Mouse (Mus musculus) stomach, postnatal 0 days (tissue): Measurements from ENCODE around the gene Tigar. TPM values are rescaled to one million over a fixed set of nuclear protein-coding genes. Genes with fewer than 3 reads are reported as not detected.
A peak's percentile ranks its signal among the peaks of the same experiment; 100 is the strongest.

Experiments used
- ATAC-seq: fragments of 200-750 bp; cut with Nextera tagmentation; 2 replicates; pipeline ENCODE4 v1.8.0; 2017; ENCODE audit not compliant: low FRiP score, low TSS enrichment
- DNase-seq: peaks from one replicate; pipeline ENCODE4 v3.0.0-alpha.2; 2016; ENCODE audit warnings: low spot score
- H3K27ac ChIP-seq: fragments of 300-500 bp; sonication (generic); replicated peaks from 2 replicates; pipeline ENCODE4 v1.5.1; 2014; ENCODE audit warnings: mild to moderate bottlenecking, control low read depth
- H3K27me3 ChIP-seq: fragments of 300-500 bp; sonication (generic); 2 replicates; pipeline ENCODE4 v1.6.1; 2014; ENCODE audit warnings: low read length; ENCODE audit not compliant: control insufficient read depth, insufficient read depth
- H3K36me3 ChIP-seq: fragments of 300-500 bp; sonication (generic); 2 replicates; pipeline ENCODE4 v1.6.1; 2014; ENCODE audit warnings: low read length, mixed read lengths; ENCODE audit not compliant: control insufficient read depth, insufficient read depth
- H3K4me1 ChIP-seq: fragments of 300-500 bp; sonication (generic); replicated peaks from 2 replicates; pipeline ENCODE4 v1.6.1; 2014; ENCODE audit warnings: antibody characterized with exemption; ENCODE audit not compliant: control insufficient read depth, insufficient read depth
- H3K4me2 ChIP-seq: fragments of 300-500 bp; sonication (generic); replicated peaks from 2 replicates; pipeline ENCODE4 v1.6.1; 2014; ENCODE audit warnings: low read depth, mild to moderate bottlenecking, control low read depth, moderate library complexity
- H3K4me3 ChIP-seq: fragments of 300-500 bp; sonication (generic); 2 replicates; pipeline ENCODE4 v1.5.1; 2014; ENCODE audit warnings: low read depth, low read length, control low read depth
- H3K9ac ChIP-seq: fragments of 300-500 bp; sonication (generic); 2 replicates; pipeline ENCODE4 v1.6.1; 2014; ENCODE audit warnings: mild to moderate bottlenecking, low read length, control low read depth, mixed read lengths
- H3K9me3 ChIP-seq: fragments of 300-500 bp; sonication (generic); 2 replicates; pipeline ENCODE4 v1.6.1; 2016; ENCODE audit warnings: low read length; ENCODE audit not compliant: control insufficient read depth
- CTCF ChIP-seq: IDR thresholded peaks from 2 replicates; pipeline ENCODE4 v1.5.1; 2016; ENCODE audit warnings: antibody characterized with exemption, low read depth, mild to moderate bottlenecking, moderate library complexity
- EP300 ChIP-seq: optimal IDR thresholded peaks from 2 replicates; pipeline ENCODE3; 2016; ENCODE audit warnings: antibody characterized with exemption
- WGBS: fragments of 180-500 bp; shearing (Covaris S2); extraction: QIAGEN DNeasy Blood & Tissue Kit; methylation state at CpG from one replicate; pipeline ENCODE4 v1.1.7; 2014; 5-methylcytosine and 5-hydroxymethylcytosine counted together
- polyA plus RNA-seq: library from polyadenylated mRNA; unstranded; fragments of >200 nt; fragmentation: Nextera tagmentation; extraction: Ambion mirVana; gene quantifications from 2 replicates; pipeline ENCODE4 v1.2.1, GENCODE M21; 2015

Tigar gene
- polyA plus RNA-seq, 1 experiment from 2014 or later: 4.1 TPM

- Histone ChIP-seq H3K9ac (peak overlapping the region; percentile 43; the same call in 1 of the 2 replicates), H3K4me3 (peak overlapping the region; percentile 51), H3K36me3 (no peaks in the 10 kb centered on the region), H3K4me1 (no peaks in the 10 kb centered on the region), H3K4me2 (peak overlapping the region; percentile 78), H3K9me3 (no peaks in the 10 kb centered on the region), H3K27ac (no peak overlapping the region), H3K27me3 (no peaks in the 10 kb centered on the region)
- 1% methylated on average over 55 of the region's 59 CpGs for WGBS
- DNase-seq (peak; percentile 62), ATAC-seq (peak; percentile 72; the same call in 1 of the 2 replicates)
- no peak for TF ChIP-seq EP300
- TF ChIP-seq CTCF: peak; percentile 73
These were observed 29.3 kb downstream of the Tigar start for GRCm38 (mm10) chr6:127079867-127080731.

GRCm38 (mm10) chr6:127072817-127073216 is 36.5 kb downstream of the Tigar start, which contains the start of gene Fgf23:
Gene Fgf23, plus strand, starts transcription at chr6:127072902.
- H3K27ac ChIP-seq: no peak within 1 kb of the TSS; the same call in 1 of the 2 replicates
- H3K9me3 ChIP-seq: no peaks in the 10 kb centered on the region
- peak; percentile 31 for DNase-seq
- peak; percentile 81 for ATAC-seq
- peak within 1 kb of the TSS; percentile 34; the same call in 1 of the 2 replicates for H3K4me2 ChIP-seq
- H3K4me1 ChIP-seq: no peaks in the 10 kb centered on the region
- no peaks in the 10 kb centered on the region for H3K27me3 ChIP-seq
- H3K9ac ChIP-seq: no peak within 1 kb of the TSS
- TF ChIP-seq CTCF (peak; percentile 46), EP300 (no peak)
- WGBS: 7% methylated on average over 5 of the region's 5 CpGs
- no peaks in the 10 kb centered on the region for H3K36me3 ChIP-seq
- peak within 1 kb of the TSS; percentile 4; the same call in 1 of the 2 replicates for H3K4me3 ChIP-seq

- no peak overlapping the region for H3K4me2 ChIP-seq
- TF ChIP-seq EP300 (no peak), CTCF (no peak)
- no peak overlapping the region for H3K9ac ChIP-seq
- 9% methylated on average over 14 of the region's 14 CpGs for WGBS
- no peaks in the 10 kb centered on the region for H3K9me3 ChIP-seq
- no peak overlapping the region for H3K4me3 ChIP-seq
- no peaks in the 10 kb centered on the region for H3K27me3 ChIP-seq
- no peak overlapping the region for H3K27ac ChIP-seq
- DNase-seq (no peak), ATAC-seq (no peak)
- no peaks in the 10 kb centered on the region for H3K36me3 ChIP-seq
- no peaks in the 10 kb centered on the region for H3K4me1 ChIP-seq
These were observed 44.5 kb downstream of the Tigar start for GRCm38 (mm10) chr6:127064815-127065214.

GRCm38 (mm10) chr6:127063915-127064314 is 45.4 kb downstream of the Tigar start:
- H3K9ac ChIP-seq: no peak overlapping the region
- no peaks in the 10 kb centered on the region for H3K36me3 ChIP-seq
- H3K4me1 ChIP-seq: no peaks in the 10 kb centered on the region
- DNase-seq (no peak), ATAC-seq (no peak)
- WGBS: 80% methylated on average over 3 of the region's 3 CpGs
- TF ChIP-seq CTCF (no peak), EP300 (no peak)
- H3K27ac ChIP-seq: no peak overlapping the region
- H3K27me3 ChIP-seq: no peaks in the 10 kb centered on the region
- H3K9me3 ChIP-seq: no peaks in the 10 kb centered on the region
- H3K4me2 ChIP-seq: no peak overlapping the region
- no peak overlapping the region for H3K4me3 ChIP-seq

- Histone ChIP-seq H3K4me3 (no peak overlapping the region), H3K9ac (no peak overlapping the region), H3K36me3 (no peaks in the 10 kb centered on the region), H3K4me2 (no peak overlapping the region), H3K9me3 (no peaks in the 10 kb centered on the region), H3K27ac (no peak overlapping the region), H3K27me3 (no peaks in the 10 kb centered on the region), H3K4me1 (no peaks in the 10 kb centered on the region)
- TF ChIP-seq CTCF (no peak), EP300 (no peak)
- no peak for ATAC-seq
- no peak for DNase-seq
- 72% methylated on average over 4 of the region's 4 CpGs for WGBS
These were observed 49.4 kb downstream of the Tigar start for GRCm38 (mm10) chr6:127059975-127060374.
